Mouse (Mus musculus) heart, postnatal 0 days (tissue): ENCODE data around the gene Setd6. TPM values are rescaled to one million over a fixed set of nuclear protein-coding genes. Genes with fewer than 3 reads are reported as not detected.

Source experiments
- ATAC-seq: fragments of 200-750 bp; cut with Nextera tagmentation; 2 replicates; pipeline ENCODE4 v1.8.0; 2017; ENCODE audit warnings: low read depth, moderate number of reproducible peaks, moderate library complexity; ENCODE audit not compliant: insufficient read depth
- DNase-seq: peaks from one replicate; pipeline ENCODE4 v3.0.0-alpha.2; 2016; ENCODE audit warnings: low spot score
- H3K27ac ChIP-seq: fragments of 300-500 bp; sonication (generic); 2 replicates; pipeline ENCODE4 v1.5.1; 2014; ENCODE audit warnings: low read depth, mild to moderate bottlenecking
- H3K27me3 ChIP-seq: fragments of 300-500 bp; sonication (generic); 2 replicates; pipeline ENCODE4 v1.6.1; 2014; ENCODE audit warnings: low read length, mixed read lengths; ENCODE audit not compliant: control insufficient read depth, insufficient read depth
- H3K36me3 ChIP-seq: fragments of 300-500 bp; sonication (generic); replicated peaks from 2 replicates; pipeline ENCODE4 v1.6.1; 2014; ENCODE audit warnings: low read length, mixed read lengths; ENCODE audit not compliant: control insufficient read depth, insufficient read depth
- H3K4me1 ChIP-seq: fragments of 300-500 bp; sonication (generic); 2 replicates; pipeline ENCODE4 v1.6.1; 2014; ENCODE audit warnings: antibody characterized with exemption; ENCODE audit not compliant: control insufficient read depth, insufficient read depth
- H3K4me2 ChIP-seq: fragments of 300-500 bp; sonication (generic); 2 replicates; pipeline ENCODE4 v1.6.1; 2014; ENCODE audit warnings: low read depth, mild to moderate bottlenecking, low read length, moderate library complexity
- H3K4me3 ChIP-seq: fragments of 300-500 bp; sonication (generic); 2 replicates; pipeline ENCODE4 v1.5.1; 2014; ENCODE audit warnings: low read depth, low read length
- H3K9ac ChIP-seq: fragments of 300-500 bp; sonication (generic); replicated peaks from 2 replicates; pipeline ENCODE4 v1.6.1; 2014; ENCODE audit warnings: low read depth, low read length, mixed read lengths
- H3K9me3 ChIP-seq: fragments of 300-500 bp; sonication (generic); replicated peaks from 2 replicates; pipeline ENCODE4 v1.6.1; 2016; ENCODE audit warnings: low read length; ENCODE audit not compliant: control insufficient read depth
- CTCF ChIP-seq: IDR thresholded peaks from 2 replicates; pipeline ENCODE4 v1.5.1; 2016; ENCODE audit warnings: antibody characterized with exemption, control low read depth, low read depth
- EP300 ChIP-seq: IDR thresholded peaks from 2 replicates; pipeline ENCODE4 v1.6.1; 2016; ENCODE audit warnings: antibody characterized with exemption, low read depth
- WGBS: fragments of 180-500 bp; shearing (Covaris S2); extraction: QIAGEN DNeasy Blood & Tissue Kit; methylation state at CpG from one replicate; pipeline ENCODE4 v1.1.7; 2014; 5-methylcytosine and 5-hydroxymethylcytosine counted together
- polyA plus RNA-seq: library from polyadenylated mRNA; unstranded; fragments of >200 nt; fragmentation: Nextera tagmentation; extraction: Ambion mirVana; gene quantifications from 2 replicates; pipeline ENCODE4 v1.2.1, GENCODE M21; 2015
- total RNA-seq: library from RNA; depleted of rRNA; stranded (reverse); fragments of >200 nt; gene quantifications from 2 replicates; pipeline ENCODE4 v1.2.3, GENCODE M21; 2014; ENCODE audit warnings: low replicate concordance

The Setd6 gene
- total and polyA plus RNA-seq, 2 experiments from 2014 or later, result 12.8 to 13.7 TPM

DNA sequence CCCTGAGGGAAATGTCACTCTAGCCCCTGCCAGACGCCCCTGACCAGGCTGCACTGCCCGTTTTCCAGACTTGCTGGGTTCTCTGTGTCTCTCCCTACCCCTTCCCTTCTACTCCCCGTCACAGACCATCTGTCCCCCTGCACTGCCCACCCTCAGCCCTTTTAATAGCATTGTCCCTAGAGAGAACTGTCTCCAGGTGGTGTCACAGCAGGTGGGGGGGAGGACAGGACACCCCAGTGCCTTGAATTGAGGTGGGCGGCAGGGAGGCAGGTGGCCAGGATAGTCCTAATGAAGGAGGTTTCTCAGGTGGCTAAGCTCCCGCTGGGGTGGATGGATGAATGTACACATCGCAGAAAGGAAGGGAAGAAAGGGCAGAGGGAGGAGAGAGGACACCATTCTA is 21.1 kb upstream of the Setd6 start:
- no peak overlapping the region for H3K4me2 ChIP-seq
- H3K9ac ChIP-seq, result no peak overlapping the region
- no peaks in the 10 kb centered on the region for H3K27me3 ChIP-seq
- no peak overlapping the region for H3K4me3 ChIP-seq
- H3K4me1 ChIP-seq, result peaks cover 7% of the 10 kb centered on the region; the same call in 1 of the 2 replicates
- DNase-seq (no peak), ATAC-seq (no peak)
- WGBS, result 44% methylated on average over 6 of the region's 6 CpGs
- TF ChIP-seq EP300, result no peak
- no peak for TF ChIP-seq CTCF
- H3K27ac ChIP-seq, result no peak overlapping the region
- H3K9me3 ChIP-seq, result no peaks in the 10 kb centered on the region
- H3K36me3 ChIP-seq, result no peaks in the 10 kb centered on the region

DNA sequence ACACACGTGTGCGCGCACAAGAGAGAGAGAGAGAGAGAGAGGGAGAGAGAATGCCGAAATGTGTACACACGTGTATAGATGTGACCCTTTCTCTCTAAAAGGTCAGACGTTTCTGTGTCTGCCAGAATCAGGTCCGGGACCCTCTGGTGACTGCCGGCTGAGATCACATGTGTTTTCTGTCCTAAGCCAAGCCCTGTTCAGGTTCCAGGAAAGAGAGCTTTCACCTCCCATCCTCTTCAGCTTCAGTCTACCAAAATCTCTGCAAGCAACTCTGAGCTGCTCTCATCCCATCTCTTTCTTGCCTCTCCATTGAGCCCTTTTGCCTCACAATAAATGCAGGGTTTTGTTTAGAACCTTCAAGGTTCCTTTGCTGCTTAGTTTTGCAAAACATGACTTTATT is 19.0 kb upstream of the Setd6 start:
- 65% methylated on average over 8 of the region's 8 CpGs for WGBS
- Histone ChIP-seq H3K9ac (no peak overlapping the region), H3K36me3 (no peaks in the 10 kb centered on the region), H3K27me3 (no peaks in the 10 kb centered on the region), H3K4me1 (no peaks in the 10 kb centered on the region), H3K9me3 (no peaks in the 10 kb centered on the region), H3K4me3 (no peak overlapping the region), H3K4me2 (peak overlapping the region; percentile 37), H3K27ac (no peak overlapping the region)
- TF ChIP-seq CTCF (no peak), EP300 (no peak)
- DNase-seq, result no peak
- ATAC-seq, result no peak

DNA sequence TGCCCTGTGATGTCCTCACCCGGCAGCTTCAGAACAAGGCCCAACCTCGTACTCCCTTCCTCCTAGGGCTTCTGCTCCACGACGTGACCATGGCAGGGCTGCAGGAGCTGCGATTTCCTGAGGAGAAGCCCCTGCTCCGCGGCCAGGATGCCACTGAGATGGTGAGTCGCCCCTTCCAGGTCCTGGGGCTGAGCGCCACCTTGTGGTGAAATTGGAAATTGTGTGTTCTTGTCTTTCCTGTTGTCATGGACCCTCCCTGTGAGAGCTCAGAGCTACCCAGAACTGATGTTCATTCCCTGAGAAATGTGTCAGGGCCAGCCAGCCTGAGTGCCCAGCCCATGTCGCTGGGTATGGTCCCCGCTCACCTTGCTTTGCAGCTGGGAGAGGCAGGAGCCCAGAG is 18.6 kb upstream of the Setd6 start:
- DNase-seq, result peak; percentile 60
- WGBS, result 2% methylated on average over 11 of the region's 11 CpGs
- ATAC-seq, result peak; percentile 75
- Histone ChIP-seq H3K4me2 (peak overlapping the region; percentile 37), H3K9me3 (no peaks in the 10 kb centered on the region), H3K36me3 (no peaks in the 10 kb centered on the region), H3K27ac (no peak overlapping the region), H3K4me3 (no peak overlapping the region), H3K27me3 (no peaks in the 10 kb centered on the region), H3K9ac (no peak overlapping the region), H3K4me1 (peaks cover under 1% of the 10 kb centered on the region; the same call in 1 of the 2 replicates)
- TF ChIP-seq CTCF (peak; percentile 97), EP300 (no peak)

DNA sequence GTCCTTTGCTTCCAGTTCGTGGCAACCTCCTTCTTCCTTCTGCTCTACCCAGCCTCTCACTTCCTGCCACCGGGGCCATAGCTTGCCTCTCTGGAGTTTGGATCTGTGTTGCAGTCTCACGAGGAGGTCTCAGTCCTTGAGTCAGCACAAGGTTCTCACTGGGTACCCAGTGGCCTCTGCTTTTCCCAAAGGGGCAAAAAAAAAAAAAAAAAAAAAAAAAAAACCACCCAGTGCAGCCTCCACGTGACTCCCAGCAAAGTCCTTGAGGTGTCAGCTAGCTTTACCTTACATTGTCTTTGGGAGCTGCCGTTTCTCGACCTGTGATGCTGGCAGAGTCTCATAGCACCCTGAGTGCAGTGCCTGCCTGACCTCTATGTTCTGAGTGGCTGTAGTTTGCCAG is 17.5 kb upstream of the Setd6 start:
- no peaks in the 10 kb centered on the region for H3K27me3 ChIP-seq
- 42% methylated on average over 6 of the region's 6 CpGs for WGBS
- ATAC-seq (no peak), DNase-seq (no peak)
- no peak for TF ChIP-seq CTCF
- no peak for TF ChIP-seq EP300
- H3K36me3 ChIP-seq, result no peaks in the 10 kb centered on the region
- H3K4me2 ChIP-seq, result no peak overlapping the region
- no peak overlapping the region for H3K9ac ChIP-seq
- H3K27ac ChIP-seq, result no peak overlapping the region
- peaks cover 6% of the 10 kb centered on the region; the same call in 1 of the 2 replicates for H3K4me1 ChIP-seq
- no peak overlapping the region for H3K4me3 ChIP-seq
- H3K9me3 ChIP-seq, result no peaks in the 10 kb centered on the region

DNA sequence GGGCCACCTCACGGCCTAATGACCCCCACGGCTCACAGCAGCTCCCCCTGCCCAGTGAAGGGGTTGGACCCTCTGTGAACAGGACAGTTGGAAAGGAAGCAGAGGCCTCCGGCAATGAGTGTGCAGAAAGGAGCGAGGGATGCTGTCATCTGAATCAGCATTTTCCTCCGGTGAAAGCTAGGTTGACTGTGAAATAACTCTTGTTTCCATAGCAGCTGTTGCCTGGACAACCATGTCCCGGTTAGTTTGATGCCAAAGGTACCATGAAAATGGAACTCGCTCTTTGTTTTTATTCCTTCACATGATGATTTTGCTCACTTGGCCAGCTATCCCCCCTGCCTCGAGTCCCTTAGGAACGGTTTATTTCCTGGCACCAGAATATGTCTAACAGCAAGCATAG is 15.4 kb upstream of the Setd6 start:
- Histone ChIP-seq H3K36me3 (no peaks in the 10 kb centered on the region), H3K4me1 (peaks cover 7% of the 10 kb centered on the region; the same call in 1 of the 2 replicates), H3K9ac (no peak overlapping the region), H3K27me3 (no peaks in the 10 kb centered on the region), H3K27ac (no peak overlapping the region), H3K4me2 (no peak overlapping the region), H3K4me3 (no peak overlapping the region), H3K9me3 (no peaks in the 10 kb centered on the region)
- DNase-seq, result no peak
- WGBS, result 73% methylated on average over 9 of the region's 9 CpGs
- ATAC-seq, result no peak
- no peak for TF ChIP-seq EP300
- no peak for TF ChIP-seq CTCF

DNA sequence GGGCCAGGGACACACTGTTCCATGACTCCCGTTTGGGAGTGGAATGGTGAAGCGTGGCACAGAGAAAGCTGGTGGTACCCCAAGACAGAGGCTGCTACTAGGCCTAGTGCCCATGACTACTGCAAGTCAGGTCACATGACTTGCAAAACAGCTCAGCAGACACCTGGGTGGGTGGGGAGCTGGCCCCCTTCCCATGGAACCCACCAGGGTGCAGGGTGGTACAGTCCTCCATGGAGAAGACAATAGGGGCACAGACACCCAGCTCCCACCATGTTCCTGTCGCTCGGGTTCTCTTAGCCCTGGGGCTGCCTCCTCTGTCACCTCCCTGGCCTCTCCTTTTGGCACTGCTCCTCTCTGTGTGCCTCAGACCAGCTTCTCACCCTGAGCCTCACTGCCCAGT is 13.9 kb upstream of the Setd6 start:
- no peak for TF ChIP-seq EP300
- TF ChIP-seq CTCF, result no peak
- peaks cover 9% of the 10 kb centered on the region; the same call in 1 of the 2 replicates for H3K4me1 ChIP-seq
- H3K27ac ChIP-seq, result no peak overlapping the region
- WGBS, result 81% methylated on average over 4 of the region's 4 CpGs
- H3K36me3 ChIP-seq, result peaks cover 12% of the 10 kb centered on the region
- no peaks in the 10 kb centered on the region for H3K9me3 ChIP-seq
- DNase-seq, result no peak
- ATAC-seq, result no peak
- no peak overlapping the region for H3K4me3 ChIP-seq
- H3K27me3 ChIP-seq, result no peaks in the 10 kb centered on the region
- H3K9ac ChIP-seq, result no peak overlapping the region
- no peak overlapping the region for H3K4me2 ChIP-seq
